Mouse (Mus musculus) E14TG2a.4 (cell line): ENCODE measurements around the gene Tfcp2.

Source experiments
- CTCF ChIP-seq: conservative IDR thresholded peaks from 2 replicates; pipeline ENCODE4 v1.5.1; 2014; ENCODE audit warnings: low read length
- NANOG ChIP-seq: IDR thresholded peaks from 2 replicates; pipeline ENCODE4 v1.6.1; 2014; ENCODE audit warnings: borderline replicate concordance, low read length, mixed read lengths

GRCm38 (mm10) chr15:100585931-100586330, 34.1 kb upstream of the Tfcp2 start:
- no peak for TF ChIP-seq NANOG
- TF ChIP-seq CTCF = no peak
